Mouse (Mus musculus) adrenal gland, postnatal 14 days (tissue): Measurements from ENCODE around the gene Lipk. TPM values are rescaled to one million over a fixed set of nuclear protein-coding genes. Genes with fewer than 3 reads are reported as not detected.

ENCODE experiments used
- DNase-seq: peaks from one replicate; pipeline ENCODE4 v3.0.0; 2021; ENCODE audit warnings: mixed read lengths
- long read RNA-seq, 2 experiments: library from polyadenylated mRNA; stranded (forward); transcript quantifications; one replicate each; pipeline ENCODE4 v2.0.0; 2021
- total RNA-seq: library from RNA; stranded (reverse); gene quantifications from 2 replicates; pipeline ENCODE4 v1.2.3, GENCODE M21; 2021

The Lipk gene
- total RNA-seq, result 0.26 and 0.34 TPM in 2 replicates
- long read RNA-seq, experiment 1, partial matches to known transcripts, result 1 of 1 reads
- long read RNA-seq, experiment 1, other reads (novel, unspliced or antisense), result 0 of 1 reads
- long read RNA-seq, experiment 2, partial matches to known transcripts, result 1 of 1 reads
- long read RNA-seq, experiment 2, other reads (novel, unspliced or antisense), result 0 of 1 reads

GRCm38 (mm10) chr19:34008002-34008401 lies at the start of gene Lipk:
Gene Lipk (plus strand): TSS chr19:34008290.
- no peak for DNase-seq

GRCm38 (mm10) chr19:33960887-33961286 lies 47.2 kb upstream of the Lipk start, which contains the start of gene Lipf:
Gene Lipf (plus strand): TSS chr19:33961187.
- no peak for DNase-seq

- DNase-seq, result peak; percentile 24
Measured at GRCm38 (mm10) chr19:33979007-33979406, 29.1 kb upstream of the Lipk start.

- no peak for DNase-seq
Measured at GRCm38 (mm10) chr19:33983043-33983442, 25.0 kb upstream of the Lipk start.

- no peak for DNase-seq
Measured at GRCm38 (mm10) chr19:34021440-34022172, 13.5 kb downstream of the Lipk start.

- no peak for DNase-seq
Measured at GRCm38 (mm10) chr19:34022759-34023158, 14.7 kb downstream of the Lipk start.

GRCm38 (mm10) chr19:34039731-34040130 lies 31.6 kb downstream of the Lipk start:
- DNase-seq, result peak; percentile 21

- DNase-seq, result peak; percentile 51
Measured at GRCm38 (mm10) chr19:34043008-34043407, 34.9 kb downstream of the Lipk start.

- DNase-seq, result no peak
Measured at GRCm38 (mm10) chr19:34049371-34050039, 41.4 kb downstream of the Lipk start.

- DNase-seq, result no peak
Measured at GRCm38 (mm10) chr19:34051502-34051901, 43.4 kb downstream of the Lipk start.

GRCm38 (mm10) chr19:34063547-34063946 lies 55.5 kb downstream of the Lipk start:
- no peak for DNase-seq

- no peak for DNase-seq
Measured at GRCm38 (mm10) chr19:34064059-34064458, 56.0 kb downstream of the Lipk start.

- DNase-seq, result peak; percentile 17
Measured at GRCm38 (mm10) chr19:34066779-34067472, 58.8 kb downstream of the Lipk start, which contains the start of gene Lipn. Gene Lipn (plus strand): TSS chr19:34067358.

- no peak for DNase-seq
Measured at GRCm38 (mm10) chr19:34074239-34074638, 66.1 kb downstream of the Lipk start.

GRCm38 (mm10) chr19:34078130-34078529 lies 70.0 kb downstream of the Lipk start:
- no peak for DNase-seq

- DNase-seq, result peak; percentile 11
Measured at GRCm38 (mm10) chr19:34089011-34089680, 81.1 kb downstream of the Lipk start.

GRCm38 (mm10) chr19:34095381-34095780 lies 87.3 kb downstream of the Lipk start:
- peak; percentile 4 for DNase-seq

- DNase-seq, result peak; percentile 11
Measured at GRCm38 (mm10) chr19:34096228-34096627, 88.1 kb downstream of the Lipk start.
